Mouse (Mus musculus): ENCODE results near the gene Rnase12.
"Not testable (repeated sequence)": the region's sequence is repeated elsewhere in the genome, so short reads cannot be mapped to it uniquely, and the experiment has no call there.

Rnase12 gene

GRCm38 (mm10) chr14:51017256-51017655, 40.2 kb downstream of the Rnase12 start:
- no peak for DNase-seq (ENCODE audit: low spot score in 2 of 2)

- DNase-seq (ENCODE audit: low spot score in 2 of 2) = no peak
Measured at GRCm38 (mm10) chr14:51015780-51016179, 41.7 kb downstream of the Rnase12 start.

- DNase-seq (ENCODE audit: low spot score in 2 of 2) = not testable (repeated sequence)
Measured at GRCm38 (mm10) chr14:51014724-51015123, 42.7 kb downstream of the Rnase12 start.

GRCm38 (mm10) chr14:51009572-51009971, 47.9 kb downstream of the Rnase12 start:
- DNase-seq (ENCODE audit: low spot score in 2 of 2) = no peak

- no peak for DNase-seq (ENCODE audit: low spot score in 2 of 2)
Measured at GRCm38 (mm10) chr14:51008781-51009180, 48.7 kb downstream of the Rnase12 start.

GRCm38 (mm10) chr14:51007914-51008713, 49.3 kb downstream of the Rnase12 start:
- DNase-seq (ENCODE audit: low spot score in 2 of 2) = no peak

- no peak for DNase-seq (ENCODE audit: low spot score in 2 of 2)
Measured at GRCm38 (mm10) chr14:51007152-51007801, 50.2 kb downstream of the Rnase12 start, which contains the start of gene Rnase10. TSS of gene Rnase10 (plus strand) at chr14:51007751.
